Mouse (Mus musculus): Measurements from ENCODE around the gene Zic5. TPM values are rescaled to one million over a fixed set of nuclear protein-coding genes. Genes with fewer than 3 reads are reported as not detected.

Zic5 gene
- polyA plus RNA-seq, 1 experiment: 18.6 TPM

- peak; percentile 33 for DNase-seq (ENCODE audit: low read depth)
- TF ChIP-seq POLR2A (IDR thresholded peaks at IDR 0.05; ENCODE audit: borderline replicate concordance, extremely low read depth, insufficient read depth, insufficient read length, poor library complexity, severe bottlenecking) (no peak), CTCF (IDR thresholded peaks at IDR 0.05; ENCODE audit: borderline replicate concordance, extremely low read depth, insufficient read depth, insufficient read length) (no peak)
Observed at GRCm38 (mm10) chr14:122486611-122487010, 21.1 kb upstream of the Zic5 start.

- peak; percentile 68 for DNase-seq (ENCODE audit: low read depth)
- TF ChIP-seq POLR2A (IDR thresholded peaks at IDR 0.05; ENCODE audit: borderline replicate concordance, extremely low read depth, insufficient read depth, insufficient read length, poor library complexity, severe bottlenecking) (no peak), CTCF (IDR thresholded peaks at IDR 0.05; ENCODE audit: borderline replicate concordance, extremely low read depth, insufficient read depth, insufficient read length) (no peak)
Observed at GRCm38 (mm10) chr14:122485635-122486181, 20.2 kb upstream of the Zic5 start.

GRCm38 (mm10) chr14:122484844-122485551, 19.5 kb upstream of the Zic5 start:
- DNase-seq (ENCODE audit: low read depth): peak; percentile 70
- no peak for TF ChIP-seq CTCF (IDR thresholded peaks at IDR 0.05; ENCODE audit: borderline replicate concordance, extremely low read depth, insufficient read depth, insufficient read length)
- no peak for TF ChIP-seq POLR2A (IDR thresholded peaks at IDR 0.05; ENCODE audit: borderline replicate concordance, extremely low read depth, insufficient read depth, insufficient read length, poor library complexity, severe bottlenecking)

GRCm38 (mm10) chr14:122484458-122484843, 19.0 kb upstream of the Zic5 start:
- no peak for DNase-seq (ENCODE audit: low read depth)
- TF ChIP-seq CTCF (IDR thresholded peaks at IDR 0.05; ENCODE audit: borderline replicate concordance, extremely low read depth, insufficient read depth, insufficient read length): no peak
- no peak for TF ChIP-seq POLR2A (IDR thresholded peaks at IDR 0.05; ENCODE audit: borderline replicate concordance, extremely low read depth, insufficient read depth, insufficient read length, poor library complexity, severe bottlenecking)

- no peak for TF ChIP-seq CTCF (IDR thresholded peaks at IDR 0.05; ENCODE audit: borderline replicate concordance, extremely low read depth, insufficient read depth, insufficient read length)
- DNase-seq (ENCODE audit: low read depth): peak; percentile 42
Observed at GRCm38 (mm10) chr14:122483556-122484421, 18.3 kb upstream of the Zic5 start.

GRCm38 (mm10) chr14:122483024-122483385, 17.5 kb upstream of the Zic5 start:
- TF ChIP-seq POLR2A (IDR thresholded peaks at IDR 0.05; ENCODE audit: borderline replicate concordance, extremely low read depth, insufficient read depth, insufficient read length, poor library complexity, severe bottlenecking) (no peak), CTCF (IDR thresholded peaks at IDR 0.05; ENCODE audit: borderline replicate concordance, extremely low read depth, insufficient read depth, insufficient read length) (no peak)
- peak; percentile 46 for DNase-seq (ENCODE audit: low read depth)

- no peak for TF ChIP-seq CTCF (IDR thresholded peaks at IDR 0.05; ENCODE audit: borderline replicate concordance, extremely low read depth, insufficient read depth, insufficient read length)
- no peak for TF ChIP-seq POLR2A (IDR thresholded peaks at IDR 0.05; ENCODE audit: borderline replicate concordance, extremely low read depth, insufficient read depth, insufficient read length, poor library complexity, severe bottlenecking)
- peak; percentile 76 for DNase-seq (ENCODE audit: low read depth)
Observed at GRCm38 (mm10) chr14:122482081-122483023, 16.9 kb upstream of the Zic5 start.

- DNase-seq (ENCODE audit: low read depth): peak; percentile 62
- TF ChIP-seq POLR2A (IDR thresholded peaks at IDR 0.05; ENCODE audit: borderline replicate concordance, extremely low read depth, insufficient read depth, insufficient read length, poor library complexity, severe bottlenecking) (no peak), CTCF (IDR thresholded peaks at IDR 0.05; ENCODE audit: borderline replicate concordance, extremely low read depth, insufficient read depth, insufficient read length) (no peak)
Observed at GRCm38 (mm10) chr14:122481181-122481580, 15.7 kb upstream of the Zic5 start.

GRCm38 (mm10) chr14:122480355-122480754, 14.9 kb upstream of the Zic5 start:
- peak; percentile 82 for DNase-seq (ENCODE audit: low read depth)
- TF ChIP-seq POLR2A (IDR thresholded peaks at IDR 0.05; ENCODE audit: borderline replicate concordance, extremely low read depth, insufficient read depth, insufficient read length, poor library complexity, severe bottlenecking) (no peak), CTCF (IDR thresholded peaks at IDR 0.05; ENCODE audit: borderline replicate concordance, extremely low read depth, insufficient read depth, insufficient read length) (no peak)

GRCm38 (mm10) chr14:122479461-122480109, 14.1 kb upstream of the Zic5 start:
- TF ChIP-seq POLR2A (IDR thresholded peaks at IDR 0.05; ENCODE audit: borderline replicate concordance, extremely low read depth, insufficient read depth, insufficient read length, poor library complexity, severe bottlenecking) (no peak), CTCF (IDR thresholded peaks at IDR 0.05; ENCODE audit: borderline replicate concordance, extremely low read depth, insufficient read depth, insufficient read length) (no peak)
- DNase-seq (ENCODE audit: low read depth): peak; percentile 71

All from brain, embryonic 14.5 days (tissue).